Mouse (Mus musculus) neural tube, embryonic 11.5 days (tissue): ENCODE measurements around the gene Gtf2i. TPM values are rescaled to one million over a fixed set of nuclear protein-coding genes. Genes with fewer than 3 reads are reported as not detected.

ENCODE experiments used
- ATAC-seq: fragments of 200-750 bp; cut with Nextera tagmentation; 2 replicates; pipeline ENCODE4 v1.8.0; 2017; ENCODE audit warnings: moderate number of reproducible peaks, mild to moderate bottlenecking, moderate TSS enrichment, moderate library complexity; ENCODE audit not compliant: insufficient read depth, low FRiP score, low TSS enrichment
- DNase-seq: peaks from one replicate; pipeline ENCODE4 v3.0.0-alpha.2; 2015; ENCODE audit warnings: low spot score
- H3K27ac ChIP-seq: fragments of 300-500 bp; sonication (generic); 2 replicates; pipeline ENCODE4 v1.5.1; 2014; ENCODE audit warnings: low read depth, mild to moderate bottlenecking, low read length
- H3K27me3 ChIP-seq: fragments of 300-500 bp; sonication (generic); 2 replicates; pipeline ENCODE4 v1.6.1; 2014; ENCODE audit warnings: mild to moderate bottlenecking, low read length, mixed read lengths; ENCODE audit not compliant: control insufficient read depth, insufficient read depth
- H3K36me3 ChIP-seq: fragments of 300-500 bp; sonication (generic); 2 replicates; pipeline ENCODE4 v1.6.1; 2014; ENCODE audit warnings: mild to moderate bottlenecking, low read length, moderate library complexity, mixed read lengths; ENCODE audit not compliant: control insufficient read depth, insufficient read depth
- H3K4me1 ChIP-seq: fragments of 300-500 bp; sonication (generic); 2 replicates; pipeline ENCODE4 v1.6.1; 2014; ENCODE audit warnings: low read length, mixed read lengths; ENCODE audit not compliant: control insufficient read depth, insufficient read depth
- H3K4me2 ChIP-seq: fragments of 300-500 bp; sonication (generic); 2 replicates; pipeline ENCODE4 v1.6.1; 2014; ENCODE audit warnings: low read depth, mild to moderate bottlenecking, moderate library complexity
- H3K4me3 ChIP-seq: fragments of 300-500 bp; sonication (generic); 2 replicates; pipeline ENCODE4 v1.5.1; 2014; ENCODE audit warnings: low read depth, low read length
- H3K9ac ChIP-seq: fragments of 300-500 bp; sonication (generic); 2 replicates; pipeline ENCODE4 v1.6.1; 2014; ENCODE audit warnings: mild to moderate bottlenecking, low read length
- H3K9me3 ChIP-seq: fragments of 300-500 bp; sonication (generic); 2 replicates; pipeline ENCODE4 v1.6.1; 2016; ENCODE audit warnings: low read length; ENCODE audit not compliant: control insufficient read depth
- WGBS: fragments of 180-500 bp; shearing (Covaris S2); extraction: QIAGEN DNeasy Blood & Tissue Kit; methylation state at CpG from one replicate; pipeline ENCODE4 v1.1.7; 2014; 5-methylcytosine and 5-hydroxymethylcytosine counted together
- polyA plus RNA-seq: library from polyadenylated mRNA; unstranded; fragments of >200 nt; fragmentation: Nextera tagmentation; extraction: Ambion mirVana; gene quantifications from 2 replicates; pipeline ENCODE4 v1.2.1, GENCODE M21; 2014

The Gtf2i gene
- polyA plus RNA-seq, 1 experiment from 2014 or later: 193 TPM

DNA sequence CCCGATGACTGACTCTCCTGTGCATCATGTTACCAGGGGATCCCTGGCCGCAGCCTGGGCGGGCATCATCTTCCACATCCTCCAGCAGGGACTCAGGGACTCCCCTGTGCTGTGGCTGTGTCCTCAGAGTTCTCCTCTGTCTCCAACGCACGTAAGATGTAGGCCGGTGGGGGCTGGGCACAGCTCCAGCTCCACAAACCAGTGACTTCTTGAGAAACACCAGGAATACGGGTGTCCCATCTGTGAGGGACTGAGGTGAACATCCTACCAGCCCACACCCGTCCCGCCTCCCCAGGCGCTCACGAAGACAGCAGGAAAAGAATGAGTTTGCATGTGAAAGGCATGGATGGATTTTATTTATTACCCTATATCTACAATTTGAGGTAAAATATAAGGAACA is 77.1 kb downstream of the Gtf2i start:
- H3K27ac ChIP-seq: no peak overlapping the region
- WGBS: 94% methylated on average over 11 of the region's 11 CpGs
- DNase-seq (no peak), ATAC-seq (no peak)
- H3K9ac ChIP-seq: no peak overlapping the region
- H3K4me1 ChIP-seq: peaks cover 9% of the 10 kb centered on the region
- H3K36me3 ChIP-seq: peaks cover 46% of the 10 kb centered on the region
- H3K9me3 ChIP-seq: no peaks in the 10 kb centered on the region
- H3K4me2 ChIP-seq: no peak overlapping the region
- H3K27me3 ChIP-seq: no peaks in the 10 kb centered on the region
- no peak overlapping the region for H3K4me3 ChIP-seq

DNA sequence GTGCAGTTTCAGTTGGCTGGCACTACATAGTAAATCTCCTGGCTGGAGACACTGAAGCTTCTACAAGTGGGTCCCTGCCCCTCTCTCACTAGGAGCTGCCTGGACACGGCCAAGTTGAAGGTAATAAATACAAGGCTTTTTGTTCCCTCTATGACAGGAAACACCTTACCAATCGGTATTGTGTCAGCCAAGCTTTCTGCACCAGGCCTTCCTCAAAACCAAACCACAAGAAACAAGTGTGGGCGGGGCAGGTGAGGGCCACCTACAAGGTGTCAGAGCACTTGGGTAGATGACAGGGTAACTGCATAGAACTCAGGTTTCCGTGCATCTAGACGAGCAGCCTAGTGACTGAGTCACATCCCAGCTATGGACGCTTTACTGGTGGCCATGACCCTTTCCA is 77.8 kb downstream of the Gtf2i start:
- 88% methylated on average over 6 of the region's 6 CpGs for WGBS
- no peak overlapping the region for H3K4me3 ChIP-seq
- no peak for ATAC-seq
- no peak for DNase-seq
- H3K27ac ChIP-seq: no peak overlapping the region
- no peaks in the 10 kb centered on the region for H3K27me3 ChIP-seq
- H3K9me3 ChIP-seq: no peaks in the 10 kb centered on the region
- no peak overlapping the region for H3K4me2 ChIP-seq
- H3K9ac ChIP-seq: no peak overlapping the region
- peaks cover 9% of the 10 kb centered on the region for H3K4me1 ChIP-seq
- H3K36me3 ChIP-seq: peaks cover 44% of the 10 kb centered on the region

DNA sequence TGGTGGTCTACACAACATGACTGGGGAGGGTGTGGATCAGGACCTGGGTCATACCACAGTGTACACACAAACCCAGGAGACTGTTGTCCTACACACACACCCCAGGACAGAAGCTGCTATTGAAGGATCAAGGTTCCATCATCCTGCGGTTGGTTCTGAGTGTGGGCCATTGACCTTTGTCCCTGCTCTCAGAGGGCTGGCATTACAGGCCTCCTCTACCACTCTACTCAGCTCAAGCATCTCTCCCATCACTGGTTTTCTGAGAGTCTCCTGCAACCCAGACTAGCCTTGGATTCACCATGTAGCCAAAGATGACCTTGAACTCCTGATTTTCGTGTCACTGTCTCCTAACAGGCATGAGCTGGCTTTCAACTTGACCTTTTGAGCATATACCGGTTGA is 78.3 kb downstream of the Gtf2i start:
- peaks cover 9% of the 10 kb centered on the region for H3K4me1 ChIP-seq
- no peak overlapping the region for H3K27ac ChIP-seq
- no peaks in the 10 kb centered on the region for H3K27me3 ChIP-seq
- WGBS: 93% methylated on average over 3 of the region's 3 CpGs
- H3K36me3 ChIP-seq: peaks cover 38% of the 10 kb centered on the region
- H3K9me3 ChIP-seq: no peaks in the 10 kb centered on the region
- H3K4me3 ChIP-seq: no peak overlapping the region
- DNase-seq: no peak
- no peak overlapping the region for H3K9ac ChIP-seq
- ATAC-seq: no peak
- no peak overlapping the region for H3K4me2 ChIP-seq

DNA sequence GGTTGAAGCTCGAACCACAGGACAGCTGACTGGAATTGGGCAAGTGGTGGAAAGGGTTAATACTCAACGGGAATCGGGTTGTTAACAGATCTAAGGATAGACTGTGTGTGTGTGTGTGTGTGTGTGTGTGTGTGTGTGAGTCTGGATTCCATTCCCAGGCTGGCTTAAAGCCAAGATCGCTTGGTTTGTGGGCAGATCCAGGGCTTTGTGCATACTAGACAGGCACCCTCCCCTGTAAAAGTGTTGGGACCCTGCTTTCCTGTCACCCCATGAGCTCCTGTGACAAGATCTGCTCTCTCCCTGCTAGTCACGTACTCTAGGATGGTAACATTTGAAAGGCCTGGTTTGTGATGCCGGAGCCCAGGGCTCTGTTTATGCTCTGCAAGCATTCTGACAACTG is 79.4 kb downstream of the Gtf2i start:
- peaks cover 27% of the 10 kb centered on the region for H3K36me3 ChIP-seq
- peaks cover 9% of the 10 kb centered on the region for H3K4me1 ChIP-seq
- WGBS: 55% methylated on average over 6 of the region's 6 CpGs
- no peaks in the 10 kb centered on the region for H3K27me3 ChIP-seq
- DNase-seq (no peak), ATAC-seq (no peak)
- no peak overlapping the region for H3K9ac ChIP-seq
- no peak overlapping the region for H3K4me2 ChIP-seq
- H3K27ac ChIP-seq: no peak overlapping the region
- no peak overlapping the region for H3K4me3 ChIP-seq
- no peaks in the 10 kb centered on the region for H3K9me3 ChIP-seq

DNA sequence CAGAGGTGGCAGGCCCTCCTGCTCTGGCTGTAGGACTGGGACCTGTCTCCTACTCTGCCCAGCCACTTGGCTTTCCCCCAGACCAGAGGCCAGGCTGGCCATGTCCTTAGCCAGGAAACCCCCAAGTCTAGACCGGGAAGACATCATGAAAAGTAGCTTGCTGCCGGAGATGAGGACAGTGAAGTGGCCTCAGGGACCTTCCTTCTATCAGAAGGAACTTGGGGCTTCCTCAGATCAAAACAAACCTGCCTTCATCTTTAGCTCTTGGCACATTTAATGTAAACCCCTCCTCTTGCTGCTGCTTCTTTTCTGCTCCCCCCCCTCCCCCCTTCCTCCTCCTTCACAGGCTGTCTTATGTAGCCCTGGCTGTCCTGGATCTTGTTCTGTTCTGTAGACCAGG is 80.4 kb downstream of the Gtf2i start:
- Histone ChIP-seq H3K9me3 (no peaks in the 10 kb centered on the region), H3K27me3 (no peaks in the 10 kb centered on the region), H3K4me3 (no peak overlapping the region), H3K4me2 (no peak overlapping the region), H3K27ac (0 out of 2 replicates have a peak overlapping the region, but pooled peaks have one; percentile 10), H3K36me3 (peaks cover 19% of the 10 kb centered on the region), H3K4me1 (peaks cover 9% of the 10 kb centered on the region), H3K9ac (no peak overlapping the region)
- ATAC-seq (no peak), DNase-seq (no peak)
- 50% methylated on average over 2 of the region's 2 CpGs for WGBS

DNA sequence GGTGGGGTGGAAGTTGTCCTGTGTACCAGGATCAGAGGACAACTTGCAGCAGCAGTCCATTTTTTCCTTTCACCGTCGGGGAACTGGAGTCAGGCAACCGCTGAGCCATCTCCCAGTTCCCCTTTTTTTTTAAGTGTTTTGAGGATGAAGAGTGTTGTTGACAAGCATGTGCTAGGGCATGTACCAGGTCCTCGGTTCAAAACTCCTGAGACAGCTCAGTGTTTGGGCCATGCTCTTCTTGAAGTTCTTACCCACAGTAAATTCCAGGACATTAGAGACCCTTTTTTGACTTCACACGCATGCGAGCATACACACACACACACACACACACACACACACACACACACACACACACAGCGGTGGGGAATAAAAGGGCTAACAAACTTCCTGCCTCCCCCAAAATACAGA is 81.3 kb downstream of the Gtf2i start:
- Histone ChIP-seq H3K4me3 (no peak overlapping the region), H3K4me2 (no peak overlapping the region), H3K9me3 (no peaks in the 10 kb centered on the region), H3K36me3 (peaks cover 12% of the 10 kb centered on the region), H3K27me3 (no peaks in the 10 kb centered on the region), H3K27ac (no peak overlapping the region), H3K4me1 (peaks cover 9% of the 10 kb centered on the region), H3K9ac (no peak overlapping the region)
- WGBS: 68% methylated on average over 7 of the region's 7 CpGs
- DNase-seq (no peak), ATAC-seq (no peak)

DNA sequence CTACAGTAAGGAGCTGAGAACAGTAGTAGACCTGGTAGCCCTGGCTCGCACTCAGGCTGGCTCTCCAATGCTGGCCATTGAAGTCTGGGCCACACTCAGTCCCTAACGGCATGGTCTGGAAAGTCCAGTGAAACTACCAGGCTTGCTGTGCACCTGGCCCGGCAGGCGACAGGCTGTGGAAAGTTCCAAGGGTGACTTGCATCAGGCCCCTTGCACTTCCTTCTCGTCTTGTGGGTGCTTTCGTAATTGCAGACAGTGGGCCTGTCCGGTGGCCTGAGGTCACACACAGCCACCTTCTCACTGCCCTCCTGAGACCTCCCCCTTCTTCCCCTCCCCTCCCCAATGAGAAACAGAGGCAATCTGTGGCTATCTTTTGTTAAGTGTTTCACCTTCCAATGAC is 82.0 kb downstream of the Gtf2i start:
- no peak overlapping the region for H3K4me3 ChIP-seq
- no peak overlapping the region for H3K9ac ChIP-seq
- no peak overlapping the region for H3K4me2 ChIP-seq
- ATAC-seq: no peak
- no peaks in the 10 kb centered on the region for H3K9me3 ChIP-seq
- H3K27ac ChIP-seq: peak overlapping the region; percentile 1; the same call in 1 of the 2 replicates
- H3K27me3 ChIP-seq: no peaks in the 10 kb centered on the region
- H3K36me3 ChIP-seq: peaks cover 7% of the 10 kb centered on the region
- peaks cover 9% of the 10 kb centered on the region for H3K4me1 ChIP-seq
- WGBS: 28% methylated on average over 7 of the region's 7 CpGs
- no peak for DNase-seq

DNA sequence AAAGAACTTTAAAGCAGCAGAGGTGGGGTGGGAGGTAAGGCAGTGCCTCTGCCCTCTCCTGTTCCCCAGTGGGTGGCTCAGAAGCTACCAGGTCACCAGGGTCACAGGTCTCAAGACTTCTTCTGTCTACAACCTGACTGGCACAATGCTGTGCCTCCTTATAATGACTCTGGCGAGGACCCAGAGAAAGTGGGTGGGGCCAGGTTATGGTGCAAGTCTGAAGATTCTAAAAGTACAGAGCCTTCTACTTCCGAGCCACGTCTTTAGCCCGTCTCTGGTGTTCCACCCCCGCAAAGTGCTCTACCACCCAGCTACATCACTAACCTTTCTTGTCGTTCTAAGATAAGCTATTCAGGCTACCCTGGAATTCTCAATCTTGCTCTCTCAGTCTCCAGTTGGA is 82.4 kb downstream of the Gtf2i start:
- ATAC-seq (no peak), DNase-seq (no peak)
- H3K36me3 ChIP-seq: peaks cover 3% of the 10 kb centered on the region
- H3K4me1 ChIP-seq: peaks cover 9% of the 10 kb centered on the region
- H3K27ac ChIP-seq: peak overlapping the region; percentile 1; the same call in 1 of the 2 replicates
- H3K4me3 ChIP-seq: no peak overlapping the region
- H3K9me3 ChIP-seq: no peaks in the 10 kb centered on the region
- no peak overlapping the region for H3K9ac ChIP-seq
- H3K4me2 ChIP-seq: no peak overlapping the region
- WGBS: 70% methylated on average over 6 of the region's 6 CpGs
- no peaks in the 10 kb centered on the region for H3K27me3 ChIP-seq

DNA sequence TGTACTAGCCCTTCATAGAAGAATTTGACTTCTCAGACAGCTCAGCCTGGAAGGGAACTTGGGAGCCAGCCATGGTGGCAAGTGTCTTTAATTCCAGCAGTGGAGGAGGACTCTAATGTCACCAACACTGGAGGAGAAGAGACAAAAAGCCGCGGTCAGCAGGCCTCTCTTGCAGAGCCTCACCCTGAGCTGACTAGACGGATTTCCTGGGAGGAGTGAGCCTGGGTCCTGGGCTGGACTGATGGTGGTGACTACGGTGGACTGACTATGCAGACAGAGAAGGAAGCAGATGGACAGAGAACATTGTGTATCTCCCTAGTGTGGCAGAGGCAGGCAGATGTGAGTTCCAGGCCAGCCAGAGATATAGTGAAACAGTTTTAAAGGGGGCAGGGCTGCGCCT is 83.2 kb downstream of the Gtf2i start:
- ATAC-seq (no peak), DNase-seq (no peak)
- Histone ChIP-seq H3K9ac (no peak overlapping the region), H3K27ac (no peak overlapping the region), H3K27me3 (no peaks in the 10 kb centered on the region), H3K4me1 (peaks cover 9% of the 10 kb centered on the region), H3K9me3 (no peaks in the 10 kb centered on the region), H3K4me3 (no peak overlapping the region), H3K4me2 (no peak overlapping the region), H3K36me3 (no peaks in the 10 kb centered on the region)
- WGBS: 87% methylated on average over 5 of the region's 5 CpGs
